Mouse (Mus musculus) embryonic facial prominence, embryonic 12.5 days (tissue): ENCODE measurements at regions not wholly inside any gene's neighbourhood (a gene's known extent, or its start where the extent isn't known, plus 50 kb on each side); places are given as distances from the start of the nearest gene placed in this dataset.

ENCODE experiments used
- ATAC-seq: fragments of 200-750 bp; cut with Nextera tagmentation; 2 replicates; pipeline ENCODE4 v1.8.0; 2017; ENCODE audit not compliant: insufficient number of reproducible peaks, insufficient read depth, low FRiP score, low TSS enrichment
- H3K27ac ChIP-seq: fragments of 300-500 bp; sonication (generic); 2 replicates; pipeline ENCODE4 v1.5.1; 2016; ENCODE audit warnings: mild to moderate bottlenecking
- H3K27me3 ChIP-seq: fragments of 300-500 bp; sonication (generic); 2 replicates; pipeline ENCODE4 v1.6.1; 2016; ENCODE audit warnings: mild to moderate bottlenecking, moderate library complexity
- H3K36me3 ChIP-seq: fragments of 300-500 bp; sonication (generic); 2 replicates; pipeline ENCODE4 v1.6.1; 2016; ENCODE audit warnings: mild to moderate bottlenecking
- H3K4me1 ChIP-seq: fragments of 300-500 bp; sonication (generic); 2 replicates; pipeline ENCODE4 v1.6.1; 2016
- H3K4me2 ChIP-seq: fragments of 300-500 bp; sonication (generic); replicated peaks from 2 replicates; pipeline ENCODE4 v1.6.1; 2016; ENCODE audit warnings: mild to moderate bottlenecking, moderate library complexity
- H3K4me3 ChIP-seq: fragments of 300-500 bp; sonication (generic); 2 replicates; pipeline ENCODE4 v1.5.1; 2016; ENCODE audit warnings: mild to moderate bottlenecking
- H3K9ac ChIP-seq: fragments of 300-500 bp; sonication (generic); 2 replicates; pipeline ENCODE4 v1.6.1; 2016; ENCODE audit warnings: mild to moderate bottlenecking, moderate library complexity
- H3K9me3 ChIP-seq: fragments of 300-500 bp; sonication (generic); 2 replicates; pipeline ENCODE4 v1.6.1; 2016; ENCODE audit warnings: mild to moderate bottlenecking, moderate library complexity
- WGBS: fragments of 180-500 bp; shearing (Covaris S2); methylation state at CpG from one replicate; pipeline ENCODE4 v1.1.7; 2016; 5-methylcytosine and 5-hydroxymethylcytosine counted together

- no peaks in the 10 kb centered on the region for H3K9me3 ChIP-seq
- H3K4me1 ChIP-seq, result no peaks in the 10 kb centered on the region
- H3K9ac ChIP-seq, result no peak overlapping the region
- WGBS, result 25% methylated on average over 4 of the region's 4 CpGs
- no peak overlapping the region for H3K4me2 ChIP-seq
- H3K27me3 ChIP-seq, result no peaks in the 10 kb centered on the region
- no peak overlapping the region for H3K27ac ChIP-seq
- no peak overlapping the region for H3K4me3 ChIP-seq
- H3K36me3 ChIP-seq, result no peaks in the 10 kb centered on the region
- ATAC-seq, result no peak
These were observed 57.7 kb upstream of the Far2 start for GRCm38 (mm10) chr6:147989381-147989780.
